Mouse (Mus musculus): ENCODE measurements at regions not wholly inside any gene's neighbourhood (a gene's known extent, or its start where the extent isn't known, plus 50 kb on each side); places are given as distances from the start of the nearest gene placed in this dataset.

- H3ac ChIP-seq (ENCODE audit: control insufficient read depth, insufficient read length) = no peak overlapping the region
- H3K36me3 ChIP-seq (ENCODE audit: control insufficient read depth, insufficient read depth) = no peaks in the 10 kb centered on the region
- H3K4me3 ChIP-seq = no peak overlapping the region
- no peaks in the 10 kb centered on the region for H3K27me3 ChIP-seq (ENCODE audit: control insufficient read depth, insufficient read depth, insufficient read length)
- TF ChIP-seq SRF (IDR thresholded peaks at IDR 0.05; ENCODE audit: control insufficient read depth, insufficient read length, low read depth) (no peak), CEBPB (IDR thresholded peaks at IDR 0.05; ENCODE audit: insufficient read depth, poor library complexity, severe bottlenecking) (no peak), POLR2AphosphoS2 (IDR thresholded peaks at IDR 0.05; ENCODE audit: insufficient read length, low read depth) (no peak), E2F4 (IDR thresholded peaks at IDR 0.05; ENCODE audit: insufficient read depth) (no peak), TCF3 (IDR thresholded peaks at IDR 0.05; ENCODE audit: insufficient read length, low read depth) (no peak), MYOD1 (IDR thresholded peaks at IDR 0.05; ENCODE audit: control insufficient read depth in 1 of 3, insufficient read length in 2 of 3, low read depth in 2 of 3) (no peak), USF1 (IDR thresholded peaks at IDR 0.05; ENCODE audit: low read depth) (no peak), TCF12 (IDR thresholded peaks at IDR 0.05; ENCODE audit: insufficient read depth, poor library complexity, severe bottlenecking) (no peak), MYOG (IDR thresholded peaks at IDR 0.05; ENCODE audit: control insufficient read depth in 1 of 3, insufficient read depth in 1 of 3, insufficient read length in 2 of 3, low read depth in 2 of 3) (no peak), MAX (IDR thresholded peaks at IDR 0.05; ENCODE audit: low read depth) (no peak), REST (IDR thresholded peaks at IDR 0.05; ENCODE audit: insufficient read depth, insufficient read length) (no peak), POLR2A (IDR thresholded peaks at IDR 0.05; ENCODE audit: insufficient read length, low read depth) (no peak)
- no peaks in the 10 kb centered on the region for H3K79me2 ChIP-seq (ENCODE audit: control insufficient read depth, insufficient read depth)
- no peak overlapping the region for H3K4me2 ChIP-seq (ENCODE audit: low read depth)
Measured at GRCm38 (mm10) chr10:102618711-102619110, 106.7 kb downstream of the Rassf9 start.

- TF ChIP-seq REST (IDR thresholded peaks at IDR 0.05; ENCODE audit: insufficient read depth, insufficient read length) = no peak
- TF ChIP-seq MAX (IDR thresholded peaks at IDR 0.05; ENCODE audit: low read depth) = no peak
- no peak for TF ChIP-seq POLR2A (IDR thresholded peaks at IDR 0.05; ENCODE audit: insufficient read length, low read depth)
- no peak for TF ChIP-seq TCF12 (IDR thresholded peaks at IDR 0.05; ENCODE audit: insufficient read depth, poor library complexity, severe bottlenecking)
- no peak for TF ChIP-seq CEBPB (IDR thresholded peaks at IDR 0.05; ENCODE audit: insufficient read depth, poor library complexity, severe bottlenecking)
- TF ChIP-seq TCF3 (IDR thresholded peaks at IDR 0.05; ENCODE audit: insufficient read length, low read depth) = no peak
- no peak for TF ChIP-seq MYOD1 (IDR thresholded peaks at IDR 0.05; ENCODE audit: control insufficient read depth in 1 of 3, insufficient read length in 2 of 3, low read depth in 2 of 3)
- TF ChIP-seq MYOG (IDR thresholded peaks at IDR 0.05; ENCODE audit: control insufficient read depth in 1 of 3, insufficient read depth in 1 of 3, insufficient read length in 2 of 3, low read depth in 2 of 3) = no peak
- TF ChIP-seq SRF (IDR thresholded peaks at IDR 0.05; ENCODE audit: control insufficient read depth, insufficient read length, low read depth) = no peak
- no peak for TF ChIP-seq POLR2AphosphoS2 (IDR thresholded peaks at IDR 0.05; ENCODE audit: insufficient read length, low read depth)
- H3K4me3 ChIP-seq = no peak overlapping the region
Measured at GRCm38 (mm10) chr10:102615962-102616595, 104.1 kb downstream of the Rassf9 start.

More at GRCm38 (mm10) chr10:102615962-102616595, 104.1 kb downstream of the Rassf9 start:
- Histone ChIP-seq H3K27me3 (ENCODE audit: control insufficient read depth, insufficient read depth, insufficient read length) (no peaks in the 10 kb centered on the region), H3ac (ENCODE audit: control insufficient read depth, insufficient read length) (no peak overlapping the region), H3K4me2 (ENCODE audit: low read depth) (no peak overlapping the region), H3K36me3 (ENCODE audit: control insufficient read depth, insufficient read depth) (no peaks in the 10 kb centered on the region), H3K79me2 (ENCODE audit: control insufficient read depth, insufficient read depth) (no peaks in the 10 kb centered on the region)
